Mouse (Mus musculus) limb, embryonic 13.5 days (tissue): ENCODE measurements at regions not wholly inside any gene's neighbourhood (a gene's known extent, or its start where the extent isn't known, plus 50 kb on each side); places are given as distances from the start of the nearest gene placed in this dataset.
A peak's percentile ranks its signal among the peaks of the same experiment; 100 is the strongest.

Source experiments
- ATAC-seq: fragments of 200-750 bp; cut with Nextera tagmentation; 2 replicates; pipeline ENCODE4 v1.8.0; 2017; ENCODE audit warnings: low read depth, moderate number of reproducible peaks, moderate TSS enrichment; ENCODE audit not compliant: low FRiP score
- H3K27ac ChIP-seq: fragments of 300-500 bp; sonication (generic); 2 replicates; pipeline ENCODE4 v1.5.1; 2015; ENCODE audit warnings: inconsistent platforms, mild to moderate bottlenecking, moderate library complexity
- H3K27me3 ChIP-seq: fragments of 300-500 bp; sonication (generic); 2 replicates; pipeline ENCODE4 v1.6.1; 2015; ENCODE audit warnings: mild to moderate bottlenecking, inconsistent platforms
- H3K36me3 ChIP-seq: fragments of 300-500 bp; sonication (generic); 2 replicates; pipeline ENCODE4 v1.6.1; 2015; ENCODE audit warnings: inconsistent platforms, mild to moderate bottlenecking, moderate library complexity
- H3K4me1 ChIP-seq: fragments of 300-500 bp; sonication (generic); 2 replicates; pipeline ENCODE4 v1.6.1; 2015; ENCODE audit warnings: inconsistent platforms
- H3K4me2 ChIP-seq: fragments of 300-500 bp; sonication (generic); replicated peaks from 2 replicates; pipeline ENCODE4 v1.6.1; 2015; ENCODE audit warnings: inconsistent platforms, mild to moderate bottlenecking, moderate library complexity
- H3K4me3 ChIP-seq: fragments of 300-500 bp; sonication (generic); 2 replicates; pipeline ENCODE4 v1.5.1; 2015; ENCODE audit warnings: moderate library complexity, mild to moderate bottlenecking, inconsistent platforms
- H3K9ac ChIP-seq: fragments of 300-500 bp; sonication (generic); 2 replicates; pipeline ENCODE4 v1.6.1; 2015; ENCODE audit warnings: mild to moderate bottlenecking, inconsistent platforms
- H3K9me3 ChIP-seq: fragments of 300-500 bp; sonication (generic); 2 replicates; pipeline ENCODE4 v1.6.1; 2016; ENCODE audit warnings: inconsistent platforms
- WGBS: fragments of 180-500 bp; shearing (Covaris S2); methylation state at CpG from one replicate; pipeline ENCODE4 v1.1.7; 2015; 5-methylcytosine and 5-hydroxymethylcytosine counted together

DNA sequence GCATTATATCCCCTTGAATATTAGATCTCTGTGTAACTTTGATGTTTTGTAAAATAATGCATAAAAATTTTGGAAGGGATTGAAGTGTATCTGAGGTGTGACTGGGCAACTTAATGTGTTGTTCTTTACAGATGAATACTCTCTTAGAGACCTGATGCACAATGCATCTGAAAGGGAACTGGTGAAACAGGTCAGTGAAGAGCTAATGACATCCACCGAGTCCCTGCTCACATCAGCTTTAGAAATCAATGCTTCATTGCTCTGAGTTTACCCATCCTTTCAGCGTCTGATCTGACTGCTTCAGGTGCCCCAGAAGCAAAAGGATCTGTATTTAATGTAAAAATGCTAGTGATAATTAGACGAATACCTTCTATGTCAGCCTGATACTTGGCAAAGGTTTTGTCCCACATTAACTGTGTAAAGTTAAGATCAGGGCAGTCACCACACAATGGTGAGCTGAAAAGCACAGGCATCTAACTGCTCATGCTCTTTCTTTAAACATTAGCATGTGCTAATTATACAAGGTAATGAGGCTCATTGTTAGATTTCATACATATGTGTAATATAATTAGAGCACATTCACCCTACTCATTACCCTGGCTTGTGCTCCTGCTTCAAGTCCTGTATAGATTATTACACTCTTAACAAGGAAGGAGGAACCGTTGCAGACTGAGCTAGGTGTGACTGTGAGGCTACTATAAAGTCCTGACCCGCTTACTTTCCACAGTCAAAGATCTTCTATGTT lies 204.6 kb upstream of the Tlr4 start:
- 78% methylated on average over 5 of the region's 5 CpGs for WGBS

DNA sequence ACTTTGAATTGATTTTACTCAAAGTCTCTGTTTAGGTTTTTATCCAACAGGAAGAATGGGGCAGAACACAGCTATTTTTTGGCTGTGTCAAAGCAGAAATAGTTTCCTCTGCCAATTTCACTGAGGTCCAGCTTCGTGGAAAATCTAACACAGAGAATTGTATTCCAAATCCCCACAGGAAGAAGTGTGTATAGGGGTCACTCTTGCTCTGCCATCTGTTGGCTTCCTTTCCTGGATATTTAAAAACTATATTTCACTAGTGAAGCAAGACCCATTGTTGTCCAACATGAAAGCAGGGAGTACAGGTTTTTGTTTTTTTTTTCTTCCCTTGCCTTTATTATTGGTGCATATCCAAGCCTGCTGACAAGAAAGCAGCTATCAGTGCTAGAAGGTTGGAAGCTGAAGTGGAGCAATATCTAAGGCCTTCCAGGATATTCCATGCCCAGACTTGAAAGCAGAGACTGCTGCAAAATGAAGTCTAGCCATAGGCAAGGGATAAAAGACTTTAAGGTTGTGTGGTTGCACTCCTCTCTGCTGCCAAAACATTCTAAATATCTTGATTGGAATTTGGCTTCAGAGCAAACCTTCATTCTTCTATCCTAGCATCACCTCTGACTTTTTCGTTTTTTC lies 208.5 kb upstream of the Tlr4 start:
- H3K4me3 ChIP-seq = no peak overlapping the region
- no peaks in the 10 kb centered on the region for H3K27me3 ChIP-seq
- H3K9me3 ChIP-seq = no peaks in the 10 kb centered on the region
- no peaks in the 10 kb centered on the region for H3K4me1 ChIP-seq
- no peak overlapping the region for H3K9ac ChIP-seq
- WGBS = 66% methylated on average over 2 of the region's 2 CpGs
- no peak for ATAC-seq
- no peak overlapping the region for H3K4me2 ChIP-seq
- H3K36me3 ChIP-seq = no peaks in the 10 kb centered on the region
- no peak overlapping the region for H3K27ac ChIP-seq

More for the DNA sequence above, 204.6 kb upstream of the Tlr4 start:
- no peak overlapping the region for H3K4me3 ChIP-seq
- H3K27ac ChIP-seq = no peak overlapping the region
- H3K9ac ChIP-seq = no peak overlapping the region
- no peaks in the 10 kb centered on the region for H3K9me3 ChIP-seq
- H3K27me3 ChIP-seq = no peaks in the 10 kb centered on the region
- no peak for ATAC-seq
- no peaks in the 10 kb centered on the region for H3K4me1 ChIP-seq
- no peaks in the 10 kb centered on the region for H3K36me3 ChIP-seq
- H3K4me2 ChIP-seq = no peak overlapping the region

DNA sequence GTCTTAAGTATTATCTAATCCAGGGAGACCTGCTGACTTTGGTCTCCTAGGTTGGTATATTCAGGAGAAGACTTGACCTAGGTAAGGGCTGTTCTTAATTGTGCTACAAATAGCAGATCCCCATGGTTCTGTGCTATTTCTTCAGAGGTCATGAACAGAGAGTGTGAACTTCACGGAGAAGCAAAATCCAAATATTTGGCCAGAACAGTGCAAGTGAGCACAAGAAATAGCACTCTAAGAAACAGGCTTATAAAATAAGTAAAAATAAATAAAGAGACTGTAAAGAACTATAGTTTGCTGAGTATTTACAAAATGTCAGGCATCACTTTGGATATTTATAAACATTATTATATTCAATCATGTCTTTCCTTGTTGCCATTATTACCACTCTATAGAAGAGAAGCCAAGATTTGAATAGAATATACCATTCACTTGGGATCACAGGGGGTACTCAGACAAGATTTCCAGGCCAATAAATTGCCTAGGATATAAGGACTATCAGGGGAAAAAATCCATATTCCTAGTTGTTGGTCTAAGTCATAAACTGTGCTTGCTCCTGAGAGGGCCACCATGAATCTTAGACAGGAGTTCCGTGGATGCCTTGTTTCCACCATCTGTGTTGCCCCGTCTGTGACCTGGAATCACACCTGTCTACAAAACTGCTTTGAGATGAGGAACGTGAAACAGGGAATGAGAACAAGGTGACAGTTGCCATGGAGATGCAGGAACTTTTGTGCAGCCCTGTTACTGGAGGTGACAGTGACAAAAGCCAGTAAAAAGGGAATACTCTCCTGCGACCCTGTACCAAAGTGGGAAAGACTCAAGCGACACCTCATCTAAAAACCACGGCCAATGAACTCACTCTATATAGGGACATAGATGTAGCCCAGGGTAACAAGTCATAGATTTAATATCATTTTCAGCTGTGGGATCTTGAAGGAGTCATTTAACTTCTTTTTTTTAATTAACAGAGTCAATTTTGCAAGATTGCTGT lies 209.3 kb upstream of the Tlr4 start:
- no peak overlapping the region for H3K4me2 ChIP-seq
- H3K9me3 ChIP-seq = no peaks in the 10 kb centered on the region
- no peaks in the 10 kb centered on the region for H3K4me1 ChIP-seq
- no peak overlapping the region for H3K27ac ChIP-seq
- H3K27me3 ChIP-seq = no peaks in the 10 kb centered on the region
- no peaks in the 10 kb centered on the region for H3K36me3 ChIP-seq
- H3K9ac ChIP-seq = no peak overlapping the region
- ATAC-seq = peak; percentile 51; the same call in 1 of the 2 replicates
- H3K4me3 ChIP-seq = no peak overlapping the region
- 44% methylated on average over 7 of the region's 7 CpGs for WGBS

- no peak for ATAC-seq
- Histone ChIP-seq H3K4me2 (no peak overlapping the region), H3K27me3 (no peaks in the 10 kb centered on the region), H3K9ac (no peak overlapping the region), H3K4me3 (no peak overlapping the region), H3K9me3 (no peaks in the 10 kb centered on the region), H3K36me3 (no peaks in the 10 kb centered on the region), H3K27ac (no peak overlapping the region), H3K4me1 (no peaks in the 10 kb centered on the region)
- 75% methylated on average over 4 of the region's 4 CpGs for WGBS
These were observed 210.3 kb upstream of the Tlr4 start for GRCm38 (mm10) chr4:66617101-66617500.

- no peak overlapping the region for H3K9ac ChIP-seq
- no peak for ATAC-seq
These were observed 200.4 kb upstream of the Astn2 start for GRCm38 (mm10) chr4:66604849-66605248.

GRCm38 (mm10) chr4:66598737-66599136 lies 194.3 kb upstream of the Astn2 start:
- Histone ChIP-seq H3K9ac (no peak overlapping the region), H3K9me3 (no peaks in the 10 kb centered on the region), H3K36me3 (no peaks in the 10 kb centered on the region), H3K4me2 (no peak overlapping the region), H3K27me3 (no peaks in the 10 kb centered on the region), H3K4me1 (no peaks in the 10 kb centered on the region), H3K4me3 (no peak overlapping the region), H3K27ac (no peak overlapping the region)
- ATAC-seq = no peak
- WGBS = 92% methylated on average over 1 of the region's 1 CpGs

More at GRCm38 (mm10) chr4:66604849-66605248, 200.4 kb upstream of the Astn2 start:
- Histone ChIP-seq H3K36me3 (no peaks in the 10 kb centered on the region), H3K27me3 (no peaks in the 10 kb centered on the region), H3K9me3 (no peaks in the 10 kb centered on the region), H3K27ac (no peak overlapping the region), H3K4me3 (no peak overlapping the region), H3K4me2 (no peak overlapping the region), H3K4me1 (no peaks in the 10 kb centered on the region)

DNA sequence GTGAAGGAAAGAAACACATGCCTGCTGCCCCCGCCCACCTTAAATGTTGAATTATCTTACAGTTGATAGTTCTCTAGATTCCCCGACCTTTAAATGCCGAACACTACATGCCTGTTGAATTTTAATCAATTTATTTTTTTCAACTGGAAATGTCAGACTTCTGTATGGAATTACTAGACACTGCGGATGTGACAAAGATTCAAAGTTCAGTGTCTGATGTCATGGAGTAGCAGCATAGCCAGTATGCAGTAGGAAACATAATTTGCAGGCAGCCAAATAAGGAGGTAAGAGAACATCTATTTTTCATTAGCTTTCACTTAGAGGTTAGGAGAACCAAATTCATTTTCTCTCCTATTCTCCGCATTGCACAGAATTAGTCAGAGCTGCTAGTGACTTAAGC lies 182.2 kb upstream of the Astn2 start:
- ATAC-seq = no peak
- Histone ChIP-seq H3K4me1 (no peaks in the 10 kb centered on the region), H3K27me3 (no peaks in the 10 kb centered on the region), H3K9ac (no peak overlapping the region), H3K36me3 (no peaks in the 10 kb centered on the region), H3K27ac (no peak overlapping the region), H3K4me3 (no peak overlapping the region), H3K9me3 (no peaks in the 10 kb centered on the region), H3K4me2 (no peak overlapping the region)
- 65% methylated on average over 5 of the region's 5 CpGs for WGBS

DNA sequence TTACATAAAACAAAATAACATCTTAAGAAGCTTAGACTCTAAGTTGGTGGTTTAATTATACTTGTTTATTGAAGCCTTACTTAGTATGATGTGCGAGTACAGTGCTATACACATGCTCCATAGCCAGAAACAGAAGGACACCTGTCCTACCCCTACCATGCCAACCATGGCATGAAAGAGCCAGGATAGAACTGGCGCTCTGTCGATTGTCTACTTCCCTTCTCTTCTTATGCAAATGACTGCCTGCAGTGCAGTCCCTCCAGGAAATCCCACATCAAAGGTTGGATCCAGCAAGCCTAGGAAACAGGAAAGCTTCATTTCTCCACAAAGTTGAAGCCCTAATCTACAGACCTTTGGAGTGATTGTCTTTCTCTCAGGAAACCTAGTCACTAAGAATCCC lies 181.8 kb upstream of the Astn2 start:
- WGBS = 31% methylated on average over 3 of the region's 3 CpGs
- Histone ChIP-seq H3K36me3 (no peaks in the 10 kb centered on the region), H3K4me2 (no peak overlapping the region), H3K4me1 (no peaks in the 10 kb centered on the region), H3K9ac (no peak overlapping the region), H3K27me3 (no peaks in the 10 kb centered on the region), H3K4me3 (no peak overlapping the region), H3K9me3 (no peaks in the 10 kb centered on the region), H3K27ac (no peak overlapping the region)
- ATAC-seq = no peak

- no peaks in the 10 kb centered on the region for H3K9me3 ChIP-seq
- no peaks in the 10 kb centered on the region for H3K36me3 ChIP-seq
- ATAC-seq = no peak
- H3K4me3 ChIP-seq = no peak overlapping the region
- H3K4me2 ChIP-seq = no peak overlapping the region
- no peaks in the 10 kb centered on the region for H3K4me1 ChIP-seq
- no peak overlapping the region for H3K9ac ChIP-seq
- no peaks in the 10 kb centered on the region for H3K27me3 ChIP-seq
- no peak overlapping the region for H3K27ac ChIP-seq
These were observed 152.5 kb upstream of the Astn2 start for GRCm38 (mm10) chr4:66556936-66557335.

DNA sequence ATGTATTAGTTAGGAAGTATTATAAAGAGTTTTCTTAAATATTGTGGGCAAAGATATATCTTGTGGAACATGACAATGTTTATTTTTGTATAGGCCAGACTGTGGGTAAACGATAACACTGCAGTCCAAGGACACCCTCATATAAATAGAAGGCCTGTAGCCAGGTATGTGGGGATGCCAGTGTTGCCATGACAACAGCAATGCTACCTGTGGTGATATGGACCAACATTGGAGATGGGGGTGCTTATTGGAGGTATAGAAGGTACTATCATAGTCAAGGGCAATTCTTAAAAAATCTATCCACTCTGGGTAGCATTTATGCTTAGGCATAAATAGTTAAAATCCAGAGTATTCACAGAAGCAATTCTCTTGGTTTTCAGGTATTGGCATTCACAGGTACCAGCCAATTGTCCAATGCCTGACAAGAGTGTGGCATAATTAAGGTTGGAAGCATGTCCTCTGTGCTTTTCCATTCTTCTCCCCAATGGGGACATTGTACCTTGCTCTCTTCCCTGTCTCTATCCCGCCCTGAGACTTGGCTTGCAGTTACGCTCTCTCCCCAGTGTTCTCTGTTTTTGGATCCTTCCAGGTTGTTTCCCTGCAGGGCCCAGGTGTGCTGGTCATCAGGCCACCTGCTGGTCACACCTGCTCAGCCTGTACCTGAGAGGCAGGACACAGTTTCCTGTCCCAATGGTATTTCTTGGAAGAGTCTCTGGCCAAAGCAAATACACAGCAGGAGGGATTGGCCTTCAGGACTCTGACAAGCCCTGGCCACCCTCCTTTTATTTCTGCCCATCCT lies 146.1 kb upstream of the Astn2 start:
- Histone ChIP-seq H3K36me3 (no peaks in the 10 kb centered on the region), H3K27me3 (no peaks in the 10 kb centered on the region), H3K9me3 (no peaks in the 10 kb centered on the region), H3K27ac (no peak overlapping the region), H3K4me3 (no peak overlapping the region), H3K4me2 (no peak overlapping the region), H3K9ac (no peak overlapping the region), H3K4me1 (no peaks in the 10 kb centered on the region)
- no peak for ATAC-seq
- WGBS = 84% methylated on average over 3 of the region's 3 CpGs

- H3K9ac ChIP-seq = no peak overlapping the region
- H3K4me1 ChIP-seq = no peaks in the 10 kb centered on the region
- no peak overlapping the region for H3K27ac ChIP-seq
- no peaks in the 10 kb centered on the region for H3K36me3 ChIP-seq
- H3K4me2 ChIP-seq = no peak overlapping the region
- H3K27me3 ChIP-seq = no peaks in the 10 kb centered on the region
- H3K4me3 ChIP-seq = no peak overlapping the region
- ATAC-seq = no peak
- no peaks in the 10 kb centered on the region for H3K9me3 ChIP-seq
- WGBS = 63% methylated on average over 4 of the region's 4 CpGs
These were observed 138.5 kb upstream of the Astn2 start for GRCm38 (mm10) chr4:66542833-66543436.
